10 mouse cellular contexts compared by ENCODE assay signal in genomic region chr5:97195281-97195660, GRCm38 (mm10).
A peak's percentile ranks its signal among the peaks of the same experiment; 100 is the strongest.
DNase-seq lines count a peak whose midpoint lies in the region; ATAC-seq and TF ChIP-seq lines count a peak whose summit lies in the region.
"Had no signal": no experiment of that assay in that cellular context is flagged by ENCODE, and none has a peak within 500 bp of the region (broad histone marks: within the 10 kb centered on the region; RNA-seq: fewer than 3 reads in every experiment).

No protein-coding gene starts in this region.

- H3K27me3 ChIP-seq in hindbrain, embryonic 15.5 days = no peaks in the 10 kb centered on the region
- H3K27me3 ChIP-seq in midbrain, postnatal 0 days (ENCODE audit: insufficient read depth, low read length) = no peaks in the 10 kb centered on the region
- no peaks in the 10 kb centered on the region for H3K27me3 ChIP-seq in liver, postnatal 0 days (ENCODE audit: insufficient read depth, low read length)

- no peak for TF ChIP-seq EP300 in liver, postnatal 0 days (IDR thresholded peaks at IDR 0.05; ENCODE audit: low read depth)

- no peak for TF ChIP-seq CTCF in midbrain, postnatal 0 days (IDR thresholded peaks at IDR 0.05)
- TF ChIP-seq CTCF in liver, postnatal 0 days (IDR thresholded peaks at IDR 0.05; ENCODE audit: low read depth) = no peak

- peak; percentile 85 for ATAC-seq in hindbrain, embryonic 15.5 days (ENCODE audit: low FRiP score, low read depth)
- no peak for ATAC-seq in midbrain, postnatal 0 days (ENCODE audit: low FRiP score)
- ATAC-seq in liver, postnatal 0 days = no peak

- H3K4me2 ChIP-seq in hindbrain, embryonic 15.5 days = peak overlapping the region; percentile 31
- H3K4me2 ChIP-seq in midbrain, postnatal 0 days (ENCODE audit: low read depth, low read length, poor library complexity, severe bottlenecking) = no peak overlapping the region
- no peak overlapping the region for H3K4me2 ChIP-seq in liver, postnatal 0 days (ENCODE audit: low read depth, low read length)

- H3K36me3 ChIP-seq in hindbrain, embryonic 15.5 days = no peaks in the 10 kb centered on the region
- H3K36me3 ChIP-seq in midbrain, postnatal 0 days (ENCODE audit: insufficient read depth, low read length) = no peaks in the 10 kb centered on the region
- H3K36me3 ChIP-seq in liver, postnatal 0 days (replicated peaks; ENCODE audit: insufficient read depth, low read length) = no peaks in the 10 kb centered on the region

- H3K27ac ChIP-seq in hindbrain, embryonic 15.5 days (replicated peaks) = peak overlapping the region; percentile 49; the same call in 1 of the 2 replicates
- no peak overlapping the region for H3K27ac ChIP-seq in midbrain, postnatal 0 days (ENCODE audit: low read depth, low read length)
- no peak overlapping the region for H3K27ac ChIP-seq in liver, postnatal 0 days (ENCODE audit: low read depth)

- peaks cover 7% of the 10 kb centered on the region for H3K4me1 ChIP-seq in hindbrain, embryonic 15.5 days (replicated peaks)
- no peaks in the 10 kb centered on the region for H3K4me1 ChIP-seq in midbrain, postnatal 0 days (ENCODE audit: insufficient read depth, low read length)
- H3K4me1 ChIP-seq in liver, postnatal 0 days (ENCODE audit: insufficient read depth) = no peaks in the 10 kb centered on the region

- H3K9ac ChIP-seq in hindbrain, embryonic 15.5 days = no peak overlapping the region
- no peak overlapping the region for H3K9ac ChIP-seq in midbrain, postnatal 0 days (replicated peaks; ENCODE audit: low read length, poor library complexity, severe bottlenecking)
- no peak overlapping the region for H3K9ac ChIP-seq in liver, postnatal 0 days (replicated peaks)

- DNase-seq in cerebellum, adult 11-12 months = peak; percentile 92
- DNase-seq in embryo, embryonic 10.5 days (ENCODE audit: low spot score) = peak; percentile 54
- peak; percentile 76 for DNase-seq in midbrain, postnatal 0 days (ENCODE audit: low spot score)
- DNase-seq in frontal cortex, adult 2 months (ENCODE audit: extremely low spot score in 1 of 2, low spot score in 1 of 2) = no peak
- no peak for DNase-seq in thymus, postnatal 14 days
- DNase-seq in liver, postnatal 0 days = no peak
- no peak for DNase-seq in lung, postnatal 36 days
- DNase-seq: spleen, adult 18-20 months; thymus, postnatal 25 days had no signal

- 20% methylated on average over 10 of the region's 10 CpGs for WGBS in hindbrain, embryonic 15.5 days
- WGBS in midbrain, postnatal 0 days = 50% methylated on average over 10 of the region's 10 CpGs
- 71% methylated on average over 10 of the region's 10 CpGs for WGBS in liver, postnatal 0 days (ENCODE audit: insufficient replicate concordance)

- no peaks in the 10 kb centered on the region for H3K9me3 ChIP-seq in hindbrain, embryonic 15.5 days
- H3K9me3 ChIP-seq in midbrain, postnatal 0 days (ENCODE audit: low read length) = no peaks in the 10 kb centered on the region
- H3K9me3 ChIP-seq in liver, postnatal 0 days (ENCODE audit: low read length) = no peaks in the 10 kb centered on the region

- H3K4me3 ChIP-seq in hindbrain, embryonic 15.5 days = no peak overlapping the region
- H3K4me3 ChIP-seq in midbrain, postnatal 0 days (ENCODE audit: low read depth, low read length) = no peak overlapping the region
- no peak overlapping the region for H3K4me3 ChIP-seq in liver, postnatal 0 days (ENCODE audit: low read depth, low read length)

Comparison
In these comparisons a context has a peak if more than half of its experiments do, and no peak if none do; other contexts are left out.
1. DNase-seq: peak in cerebellum, adult 11-12 months (single experiment), embryo, embryonic 10.5 days (single experiment) and midbrain, postnatal 0 days (single experiment); none in frontal cortex, adult 2 months (0 of 2), thymus, postnatal 14 days (single experiment), liver, postnatal 0 days (single experiment) and lung, postnatal 36 days (single experiment).